Mouse (Mus musculus): ENCODE data around the gene Gm17509. TPM values are rescaled to one million over a fixed set of nuclear protein-coding genes. Genes with fewer than 3 reads are reported as not detected.
A peak's percentile ranks its signal among the peaks of the same experiment; 100 is the strongest.

The Gm17509 gene
- polyA plus RNA-seq, 1 experiment from 2014 or later: not detected

- TF ChIP-seq EP300 (optimal IDR thresholded peaks at IDR 0.05) (no peak), CTCF (IDR thresholded peaks at IDR 0.05; ENCODE audit: low read depth) (no peak)
- no peak for DNase-seq (ENCODE audit: low spot score)
- no peak overlapping the region for H3K4me2 ChIP-seq (replicated peaks; ENCODE audit: low read depth)
- no peak overlapping the region for H3K9ac ChIP-seq (ENCODE audit: low read length)
- no peak for ATAC-seq (ENCODE audit: low FRiP score, low TSS enrichment)
- H3K4me3 ChIP-seq (ENCODE audit: low read depth, low read length): no peak overlapping the region
- H3K36me3 ChIP-seq (ENCODE audit: control insufficient read depth, insufficient read depth, low read length): no peaks in the 10 kb centered on the region
- no peak overlapping the region for H3K27ac ChIP-seq (replicated peaks)
- WGBS: 90% methylated on average over 4 of the region's 4 CpGs
- no peaks in the 10 kb centered on the region for H3K4me1 ChIP-seq (replicated peaks; ENCODE audit: control insufficient read depth, insufficient read depth)
- no peaks in the 10 kb centered on the region for H3K9me3 ChIP-seq (ENCODE audit: control insufficient read depth, low read length)
- no peaks in the 10 kb centered on the region for H3K27me3 ChIP-seq (ENCODE audit: control insufficient read depth, insufficient read depth, low read length)
These were observed 16.2 kb upstream of the Gm17509 start for GRCm38 (mm10) chr13:117237111-117237510.

- no peak overlapping the region for H3K4me3 ChIP-seq (ENCODE audit: low read depth, low read length)
- H3K9ac ChIP-seq (ENCODE audit: low read length): no peak overlapping the region
- no peaks in the 10 kb centered on the region for H3K4me1 ChIP-seq (replicated peaks; ENCODE audit: control insufficient read depth, insufficient read depth)
- TF ChIP-seq EP300 (optimal IDR thresholded peaks at IDR 0.05) (no peak), CTCF (IDR thresholded peaks at IDR 0.05; ENCODE audit: low read depth) (no peak)
- WGBS: 35% methylated on average over 11 of the region's 11 CpGs
- H3K36me3 ChIP-seq (ENCODE audit: control insufficient read depth, insufficient read depth, low read length): no peaks in the 10 kb centered on the region
- ATAC-seq (ENCODE audit: low FRiP score, low TSS enrichment) (peak; percentile 97), DNase-seq (ENCODE audit: low spot score) (peak; percentile 83)
- no peaks in the 10 kb centered on the region for H3K9me3 ChIP-seq (ENCODE audit: control insufficient read depth, low read length)
- H3K27ac ChIP-seq (replicated peaks): no peak overlapping the region
- no peak overlapping the region for H3K4me2 ChIP-seq (replicated peaks; ENCODE audit: low read depth)
- H3K27me3 ChIP-seq (ENCODE audit: control insufficient read depth, insufficient read depth, low read length): no peaks in the 10 kb centered on the region
These were observed 14.8 kb upstream of the Gm17509 start for GRCm38 (mm10) chr13:117235530-117236212.

GRCm38 (mm10) chr13:117234486-117234885 lies 13.6 kb upstream of the Gm17509 start:
- WGBS: 56% methylated on average over 7 of the region's 7 CpGs
- H3K4me3 ChIP-seq (ENCODE audit: low read depth, low read length): no peak overlapping the region
- H3K4me1 ChIP-seq (replicated peaks; ENCODE audit: control insufficient read depth, insufficient read depth): no peaks in the 10 kb centered on the region
- no peaks in the 10 kb centered on the region for H3K27me3 ChIP-seq (ENCODE audit: control insufficient read depth, insufficient read depth, low read length)
- H3K27ac ChIP-seq (replicated peaks): no peak overlapping the region
- no peaks in the 10 kb centered on the region for H3K36me3 ChIP-seq (ENCODE audit: control insufficient read depth, insufficient read depth, low read length)
- no peak overlapping the region for H3K9ac ChIP-seq (ENCODE audit: low read length)
- H3K4me2 ChIP-seq (replicated peaks; ENCODE audit: low read depth): no peak overlapping the region
- ATAC-seq (ENCODE audit: low FRiP score, low TSS enrichment): no peak
- TF ChIP-seq EP300 (optimal IDR thresholded peaks at IDR 0.05) (no peak), CTCF (IDR thresholded peaks at IDR 0.05; ENCODE audit: low read depth) (no peak)
- H3K9me3 ChIP-seq (ENCODE audit: control insufficient read depth, low read length): no peaks in the 10 kb centered on the region
- DNase-seq (ENCODE audit: low spot score): no peak

- WGBS: 88% methylated on average over 8 of the region's 8 CpGs
- no peak for DNase-seq (ENCODE audit: low spot score)
- no peak overlapping the region for H3K4me2 ChIP-seq (replicated peaks; ENCODE audit: low read depth)
- H3K4me3 ChIP-seq (ENCODE audit: low read depth, low read length): no peak overlapping the region
- ATAC-seq (ENCODE audit: low FRiP score, low TSS enrichment): no peak
- no peak overlapping the region for H3K27ac ChIP-seq (replicated peaks)
- H3K27me3 ChIP-seq (ENCODE audit: control insufficient read depth, insufficient read depth, low read length): no peaks in the 10 kb centered on the region
- no peaks in the 10 kb centered on the region for H3K4me1 ChIP-seq (replicated peaks; ENCODE audit: control insufficient read depth, insufficient read depth)
- TF ChIP-seq EP300 (optimal IDR thresholded peaks at IDR 0.05) (no peak), CTCF (IDR thresholded peaks at IDR 0.05; ENCODE audit: low read depth) (no peak)
- H3K36me3 ChIP-seq (ENCODE audit: control insufficient read depth, insufficient read depth, low read length): no peaks in the 10 kb centered on the region
- no peaks in the 10 kb centered on the region for H3K9me3 ChIP-seq (ENCODE audit: control insufficient read depth, low read length)
- H3K9ac ChIP-seq (ENCODE audit: low read length): no peak overlapping the region
These were observed 12.9 kb upstream of the Gm17509 start for GRCm38 (mm10) chr13:117233808-117234207.

- Histone ChIP-seq H3K9me3 (ENCODE audit: control insufficient read depth, low read length) (no peaks in the 10 kb centered on the region), H3K27ac (replicated peaks) (no peak overlapping the region), H3K36me3 (ENCODE audit: control insufficient read depth, insufficient read depth, low read length) (no peaks in the 10 kb centered on the region), H3K9ac (ENCODE audit: low read length) (no peak overlapping the region), H3K4me1 (replicated peaks; ENCODE audit: control insufficient read depth, insufficient read depth) (no peaks in the 10 kb centered on the region), H3K4me3 (ENCODE audit: low read depth, low read length) (no peak overlapping the region), H3K4me2 (replicated peaks; ENCODE audit: low read depth) (no peak overlapping the region), H3K27me3 (ENCODE audit: control insufficient read depth, insufficient read depth, low read length) (no peaks in the 10 kb centered on the region)
- WGBS: 46% methylated on average over 6 of the region's 6 CpGs
- ATAC-seq (ENCODE audit: low FRiP score, low TSS enrichment) (no peak), DNase-seq (ENCODE audit: low spot score) (no peak)
- no peak for TF ChIP-seq EP300 (optimal IDR thresholded peaks at IDR 0.05)
- no peak for TF ChIP-seq CTCF (IDR thresholded peaks at IDR 0.05; ENCODE audit: low read depth)
These were observed 9.7 kb upstream of the Gm17509 start for GRCm38 (mm10) chr13:117230371-117231110.

GRCm38 (mm10) chr13:117225561-117225960 lies 4.7 kb upstream of the Gm17509 start:
- no peaks in the 10 kb centered on the region for H3K4me1 ChIP-seq (replicated peaks; ENCODE audit: control insufficient read depth, insufficient read depth)
- H3K27me3 ChIP-seq (ENCODE audit: control insufficient read depth, insufficient read depth, low read length): no peaks in the 10 kb centered on the region
- H3K36me3 ChIP-seq (ENCODE audit: control insufficient read depth, insufficient read depth, low read length): no peaks in the 10 kb centered on the region
- no peaks in the 10 kb centered on the region for H3K9me3 ChIP-seq (ENCODE audit: control insufficient read depth, low read length)
- WGBS: 70% methylated on average over 6 of the region's 6 CpGs
- no peak for DNase-seq (ENCODE audit: low spot score)
- ATAC-seq (ENCODE audit: low FRiP score, low TSS enrichment): no peak
- no peak overlapping the region for H3K9ac ChIP-seq (ENCODE audit: low read length)
- no peak overlapping the region for H3K27ac ChIP-seq (replicated peaks)
- TF ChIP-seq CTCF (IDR thresholded peaks at IDR 0.05; ENCODE audit: low read depth) (no peak), EP300 (optimal IDR thresholded peaks at IDR 0.05) (no peak)
- H3K4me2 ChIP-seq (replicated peaks; ENCODE audit: low read depth): no peak overlapping the region
- no peak overlapping the region for H3K4me3 ChIP-seq (ENCODE audit: low read depth, low read length)
